Mouse (Mus musculus) right cerebral cortex, adult 18-20 months (tissue): ENCODE measurements at regions not wholly inside any gene's neighbourhood (a gene's known extent, or its start where the extent isn't known, plus 50 kb on each side); places are given as distances from the start of the nearest gene placed in this dataset.

Experiments used
- DNase-seq: peaks from one replicate; pipeline ENCODE4 v3.0.0; 2022; ENCODE audit warnings: mixed read lengths

DNA sequence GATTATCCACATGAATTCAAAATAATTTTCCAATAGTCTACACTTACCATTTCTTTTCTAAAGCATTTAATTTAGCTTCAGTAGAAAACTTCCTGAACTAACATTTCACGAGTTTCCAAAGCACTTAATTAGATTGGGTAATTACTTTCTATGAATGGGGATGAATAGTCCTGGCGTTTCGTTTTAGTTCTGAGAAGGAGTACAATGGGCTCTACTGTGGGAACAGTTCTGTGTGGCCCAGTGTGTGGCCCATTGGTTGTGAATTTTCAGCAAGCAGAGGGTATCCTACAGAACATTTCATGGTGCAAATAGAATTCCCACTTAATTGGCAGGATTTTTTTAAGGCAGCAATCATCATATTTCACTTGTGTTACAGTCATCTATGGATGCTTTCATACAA lies 95.5 kb downstream of the 1700017N19Rik start:
- DNase-seq, result no peak

DNA sequence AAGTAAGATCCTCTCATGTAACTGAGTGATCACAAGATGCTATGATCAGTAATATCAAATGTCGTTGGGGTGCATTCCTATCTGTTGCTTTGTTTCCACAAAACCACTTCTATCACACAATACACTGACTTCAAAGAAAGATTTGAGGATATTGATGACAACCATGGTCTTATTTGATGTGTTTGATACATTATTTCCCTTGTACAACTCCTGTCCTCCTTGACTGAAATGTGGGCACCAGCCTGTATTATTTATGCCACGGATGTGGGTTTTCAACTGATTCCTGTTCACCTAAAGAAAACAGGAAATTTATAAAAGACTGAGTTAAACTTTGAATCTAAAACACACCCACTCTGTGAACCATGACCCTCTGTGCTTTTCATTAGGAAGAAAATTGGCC lies 105.7 kb downstream of the 1700017N19Rik start:
- no peak for DNase-seq

DNA sequence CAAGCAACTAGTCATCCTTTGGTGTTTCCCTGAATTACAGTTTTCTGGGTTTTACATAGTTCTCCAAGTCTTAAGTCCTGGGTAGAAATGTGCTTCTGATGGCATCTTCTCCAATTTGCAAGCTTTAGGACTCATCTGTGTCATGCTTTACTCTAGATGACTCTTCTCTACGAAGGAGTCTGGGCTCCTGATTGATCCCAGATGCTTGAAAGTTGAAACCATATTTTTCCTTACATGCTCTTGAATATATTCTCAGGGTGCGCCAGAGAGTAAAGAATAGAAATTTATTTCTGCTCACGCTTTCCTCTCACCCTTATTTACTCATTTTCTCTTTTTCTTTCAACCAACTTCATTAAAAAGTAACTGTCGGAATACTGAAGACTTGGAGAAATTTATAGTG lies 108.9 kb downstream of the 1700017N19Rik start:
- no peak for DNase-seq

DNA sequence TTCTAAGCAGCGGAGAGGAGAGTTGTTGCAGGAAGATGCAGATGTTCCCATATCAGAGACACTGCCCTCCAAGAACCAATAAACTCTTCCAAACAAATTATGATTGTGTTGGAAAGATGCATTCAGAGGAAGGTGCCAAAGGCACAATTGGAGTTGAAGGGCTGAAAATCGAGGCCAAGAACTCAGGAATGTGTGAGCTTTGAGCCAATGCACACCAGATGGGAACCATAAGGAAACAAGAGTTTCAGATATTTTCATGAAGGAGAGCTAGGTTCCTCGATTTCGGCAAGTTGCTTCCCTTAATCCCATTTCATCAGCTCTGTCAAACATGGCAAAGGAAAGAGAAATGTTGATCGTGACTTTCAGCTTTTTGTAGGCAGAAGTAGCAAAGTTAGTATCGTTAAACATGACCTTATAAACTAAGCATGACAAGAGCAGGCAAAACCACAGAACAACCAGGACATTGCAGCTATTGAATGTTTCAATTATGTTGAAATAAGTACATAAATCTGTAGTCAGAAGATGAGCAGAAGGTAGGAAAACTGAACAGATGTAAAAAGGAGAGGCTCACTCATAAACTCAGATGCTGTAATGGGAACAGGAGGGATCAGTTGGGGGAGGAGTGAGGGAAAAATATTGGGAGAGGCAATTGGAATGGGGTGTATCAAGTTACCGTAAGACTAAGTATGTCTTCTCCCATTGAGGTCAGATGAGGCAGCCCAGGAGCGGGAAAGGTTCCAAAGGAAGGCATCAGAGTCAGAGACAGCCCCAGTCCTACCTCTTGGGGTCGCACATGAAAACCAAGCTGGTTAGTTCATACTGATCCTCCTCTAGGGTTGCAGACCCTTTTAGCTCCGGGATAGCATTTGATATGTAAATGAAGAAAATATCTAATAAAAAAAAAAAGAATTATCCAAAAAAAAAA lies 110.3 kb downstream of the 1700017N19Rik start:
- no peak for DNase-seq

DNA sequence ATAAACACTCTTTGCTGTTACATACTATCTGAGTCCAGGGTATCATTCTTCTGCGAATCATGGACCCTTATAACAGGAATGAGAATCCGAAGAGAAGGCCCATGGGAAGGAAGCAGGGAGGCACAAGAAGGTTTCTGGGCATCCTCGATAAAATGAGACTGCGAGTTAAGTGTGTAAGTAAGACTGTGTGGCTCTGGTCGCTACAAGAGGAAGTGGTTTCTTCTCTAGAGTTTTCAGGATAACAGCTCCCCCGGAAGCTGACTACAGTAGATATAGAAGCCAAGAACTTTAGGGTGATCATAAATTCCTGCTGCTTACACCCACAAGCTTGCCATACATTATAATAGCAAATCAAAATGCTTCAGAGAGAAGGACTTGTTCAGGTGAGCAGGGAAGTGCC lies 111.7 kb downstream of the 1700017N19Rik start:
- no peak for DNase-seq

DNA sequence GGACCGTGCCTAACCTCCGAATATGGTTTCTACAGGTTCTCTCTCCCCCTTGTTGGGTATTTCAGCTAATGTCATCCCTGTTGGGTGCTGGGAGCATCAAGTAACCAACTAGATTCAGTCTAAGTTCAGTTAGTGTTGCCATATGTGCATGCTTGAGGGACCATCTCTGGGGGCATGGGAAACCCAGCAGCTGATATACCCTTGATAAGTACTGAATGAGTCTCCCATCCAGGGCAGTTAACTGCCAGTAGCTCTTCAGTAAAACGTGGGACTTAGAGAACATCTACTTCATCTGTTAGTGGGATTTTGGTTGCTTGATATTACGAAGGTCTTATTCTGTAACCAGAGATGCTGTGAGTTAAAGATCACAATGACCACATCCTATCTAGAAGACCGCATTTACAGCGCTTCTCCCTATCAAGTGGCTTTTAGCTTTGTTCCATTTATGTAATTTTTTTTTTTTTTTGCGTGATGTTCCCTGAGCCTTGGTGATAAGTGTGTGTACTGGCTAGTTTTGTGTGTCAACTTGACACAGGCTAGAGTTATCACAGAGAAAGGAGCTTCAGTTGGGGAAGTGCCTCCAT lies 125.9 kb downstream of the 1700017N19Rik start:
- DNase-seq, result no peak

DNA sequence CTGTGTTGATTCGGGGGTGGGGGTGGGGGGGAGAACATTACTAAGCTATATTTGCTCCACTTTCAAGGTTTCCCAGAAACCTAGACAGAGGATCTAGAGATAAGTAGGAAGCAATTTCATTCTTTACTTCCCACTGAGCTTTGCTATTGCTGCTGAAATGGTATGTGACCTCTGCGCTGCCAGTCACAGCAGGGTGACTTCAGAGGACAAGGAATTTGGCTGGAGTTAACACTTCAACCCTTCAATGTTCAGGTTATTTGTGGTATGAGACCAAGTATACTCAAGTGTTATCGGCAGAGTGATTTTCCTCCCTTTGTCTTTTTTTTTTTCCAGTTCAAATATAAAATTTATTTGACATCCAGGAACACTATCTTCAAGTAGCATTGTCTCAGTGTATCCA lies 128.3 kb downstream of the 1700017N19Rik start:
- DNase-seq, result no peak

DNA sequence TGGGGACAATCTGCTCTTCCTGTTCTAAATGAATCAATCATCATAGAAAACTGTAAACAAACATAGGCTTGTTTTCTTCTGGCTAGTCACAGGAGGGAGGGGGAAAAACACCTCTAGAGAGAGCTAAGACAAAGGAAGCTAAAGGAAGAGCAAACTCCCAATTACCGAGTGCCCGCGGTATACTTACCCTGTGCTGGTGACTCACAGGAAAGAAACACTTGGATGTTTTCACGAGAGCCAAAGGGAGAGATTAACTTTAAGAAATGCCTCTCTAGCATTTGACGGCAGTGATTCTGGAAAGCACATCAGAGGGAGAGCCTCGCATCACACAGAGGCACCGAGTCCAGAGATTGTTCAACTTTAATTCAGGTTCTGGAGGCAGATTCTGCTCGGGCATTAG lies 151.0 kb downstream of the 1700017N19Rik start:
- DNase-seq, result peak; percentile 3

DNA sequence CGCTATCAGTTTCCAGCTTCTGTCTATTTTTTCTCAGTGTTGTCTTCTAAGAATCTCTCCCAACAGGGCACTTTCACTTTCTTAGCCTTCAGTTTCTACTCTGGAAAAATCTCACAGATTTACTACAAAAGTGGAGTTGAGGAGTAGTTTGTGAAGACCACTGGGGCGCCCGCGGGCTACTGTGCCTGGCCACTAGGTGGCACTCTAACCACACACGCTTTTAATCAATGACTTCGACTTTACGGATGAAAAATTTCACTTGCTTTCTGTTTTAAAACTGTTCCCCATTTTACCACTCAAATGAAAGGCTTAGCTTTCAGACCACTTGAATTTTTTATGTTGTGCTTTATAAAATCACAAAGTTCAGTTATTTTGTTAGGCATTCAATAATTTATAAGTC lies 151.8 kb downstream of the 1700017N19Rik start:
- DNase-seq, result peak; percentile 53

DNA sequence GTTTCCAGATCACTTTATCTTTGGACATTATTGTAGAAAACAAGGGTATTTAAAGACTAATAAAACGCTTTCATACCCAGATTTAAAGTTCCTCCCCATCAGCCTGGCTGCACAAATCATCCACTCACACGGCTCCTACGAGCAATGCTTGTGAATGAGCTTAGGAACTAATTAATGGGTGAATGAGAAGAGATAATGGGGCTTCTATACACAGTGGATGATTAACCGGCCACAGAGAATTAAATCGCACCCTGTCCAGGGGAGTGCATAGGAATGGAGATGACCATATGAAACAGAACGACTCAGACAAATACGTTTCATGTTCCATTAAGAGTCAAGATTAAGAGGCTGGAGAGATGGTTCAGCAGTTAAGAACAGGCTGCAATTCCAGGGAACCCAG lies 155.9 kb downstream of the 1700017N19Rik start:
- no peak for DNase-seq

DNA sequence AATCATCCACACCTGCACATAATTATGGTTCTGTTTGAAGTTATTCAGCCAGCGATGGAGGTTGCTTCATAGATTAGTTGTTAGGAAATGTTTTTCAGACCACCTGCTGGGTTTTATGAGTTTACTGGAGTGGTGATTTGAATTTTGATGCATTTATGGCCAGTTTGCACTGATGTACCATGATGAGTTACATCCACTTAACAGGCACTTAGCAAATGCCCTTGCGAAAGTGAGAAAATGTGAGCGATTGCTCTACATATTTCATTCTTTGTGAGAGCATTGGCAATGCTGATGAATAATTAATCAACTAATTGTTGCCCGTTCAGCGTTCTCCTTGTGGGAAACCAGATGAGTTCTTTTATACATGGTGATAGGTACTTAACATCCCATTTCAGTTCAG lies 164.7 kb downstream of the 1700017N19Rik start:
- DNase-seq, result no peak

DNA sequence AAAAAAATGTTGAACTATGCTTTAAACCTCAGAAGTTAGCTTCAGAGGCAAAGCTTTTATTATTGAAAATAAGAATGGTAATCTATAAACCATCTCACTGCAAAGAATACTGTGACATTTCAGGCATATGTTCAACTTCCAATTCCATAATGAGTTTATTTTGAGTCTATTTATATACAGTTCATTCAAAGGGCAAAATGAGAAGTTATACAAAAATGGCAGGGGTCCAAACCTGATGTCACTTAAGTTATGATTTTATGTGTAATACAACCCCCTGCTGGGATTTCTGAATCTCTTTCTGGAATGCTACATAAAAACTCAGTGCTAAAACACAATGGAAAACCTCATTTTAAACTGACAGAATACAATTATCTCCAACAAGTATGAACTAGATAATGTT lies 184.0 kb downstream of the 1700017N19Rik start:
- DNase-seq, result no peak

DNA sequence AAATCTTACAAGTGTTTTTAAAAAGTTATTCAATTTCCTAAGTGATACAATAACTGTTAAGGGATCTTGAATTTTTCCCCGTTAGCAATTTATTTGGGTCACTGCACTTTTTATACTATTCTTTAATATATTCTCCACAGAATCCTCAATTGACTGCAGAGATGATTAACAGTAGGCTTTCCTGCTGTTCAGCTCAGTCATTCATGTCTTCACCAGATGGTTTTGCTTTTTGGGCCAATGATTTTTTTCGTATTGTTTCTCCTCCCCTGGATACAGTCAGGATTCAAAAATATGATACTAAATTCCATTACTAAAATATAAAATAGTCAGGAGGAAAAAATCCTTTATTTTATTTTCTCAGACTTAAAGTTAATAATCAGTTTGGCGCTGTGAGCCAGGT lies 201.9 kb downstream of the 1700017N19Rik start:
- DNase-seq, result no peak

DNA sequence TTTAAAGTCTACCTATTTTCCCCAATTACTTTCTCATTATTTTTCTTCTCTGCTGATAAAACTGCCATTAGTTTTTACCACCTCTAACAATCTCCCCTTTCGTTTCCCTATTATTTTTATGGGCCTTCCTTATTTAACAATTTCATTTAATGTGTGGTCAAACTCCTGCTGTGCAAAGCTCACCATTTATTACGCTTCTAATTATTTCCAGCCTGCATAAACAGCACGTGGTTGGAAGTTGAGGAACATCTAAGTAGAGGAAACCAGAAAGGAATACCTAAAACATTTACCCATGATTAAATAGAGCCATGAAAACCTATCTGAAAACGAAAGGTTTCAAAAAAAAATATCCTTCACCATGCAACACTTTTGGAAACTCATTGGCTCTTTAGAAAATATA lies 202.3 kb downstream of the 1700017N19Rik start:
- DNase-seq, result no peak

DNA sequence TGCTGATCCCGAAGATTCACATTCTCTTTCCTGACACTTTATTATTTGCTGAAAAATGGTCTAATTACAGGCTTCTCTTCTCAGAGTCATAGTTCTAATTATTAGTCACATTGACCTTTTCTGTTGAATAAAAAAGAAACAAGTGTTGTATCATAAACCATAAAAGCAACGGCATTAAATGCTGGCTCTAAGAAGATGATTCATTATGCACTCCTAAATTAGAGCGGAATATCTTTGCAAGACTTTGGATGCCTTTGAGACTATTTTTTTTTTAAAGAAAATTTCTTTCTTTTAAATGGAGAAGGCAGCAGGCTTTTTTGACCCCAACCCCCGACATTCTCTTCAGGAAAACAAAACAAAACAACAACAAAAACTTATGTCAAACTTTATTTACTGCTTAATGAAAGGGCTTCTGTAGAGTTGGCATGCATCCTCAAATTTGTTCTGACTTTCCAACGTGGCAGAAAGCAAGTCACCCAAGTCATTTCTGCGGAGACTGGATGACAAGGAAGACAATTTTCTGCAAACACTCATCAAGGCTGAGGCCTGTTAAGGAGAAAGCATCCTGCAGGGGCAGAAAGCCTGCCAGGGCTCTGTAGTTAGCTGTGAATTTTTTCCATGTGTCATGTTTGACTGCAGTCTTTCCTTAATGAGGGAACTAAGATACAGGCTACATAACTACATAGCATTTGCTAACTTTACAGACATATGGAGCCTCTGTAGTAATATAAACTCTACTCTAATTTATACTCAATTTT lies 205.1 kb downstream of the 1700017N19Rik start:
- DNase-seq, result no peak

DNA sequence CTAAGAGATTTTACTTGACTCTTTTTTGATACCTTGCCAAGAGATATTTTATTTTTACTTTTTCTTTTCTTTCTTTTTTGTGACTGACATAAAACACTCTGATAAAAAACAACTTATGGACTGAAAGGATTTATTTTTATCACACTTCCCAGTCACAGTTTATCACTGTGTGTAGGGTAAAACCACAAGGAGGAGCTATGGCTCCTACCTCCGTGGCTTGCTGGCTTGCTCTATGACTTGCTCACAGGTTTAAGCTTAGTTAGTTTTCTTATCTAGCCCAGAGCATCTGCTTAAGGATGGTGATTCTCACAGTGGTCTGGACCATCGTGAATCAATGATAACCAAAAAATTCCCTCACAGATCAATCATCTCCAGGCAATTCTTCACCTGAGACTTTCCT lies 221.4 kb downstream of the 1700017N19Rik start:
- no peak for DNase-seq

DNA sequence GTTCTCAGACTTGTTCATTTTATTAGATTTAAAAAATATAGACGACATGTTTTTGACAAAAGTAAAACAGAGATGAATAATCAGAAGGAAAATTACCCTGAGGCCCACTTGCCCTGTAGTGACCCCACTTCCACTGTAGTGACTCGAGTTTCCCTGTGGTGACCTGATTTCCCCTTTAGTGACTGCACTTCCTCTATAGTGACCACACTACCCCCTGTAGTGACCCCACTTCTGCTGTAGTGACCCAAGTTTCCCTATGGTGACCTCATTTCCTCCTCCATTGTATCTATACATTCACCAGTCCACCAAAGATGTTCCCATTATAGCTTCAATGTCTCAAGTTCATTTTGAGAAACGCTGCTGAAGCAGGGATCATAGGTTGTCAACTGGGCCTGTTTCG lies 244.5 kb downstream of the 1700017N19Rik start:
- DNase-seq, result no peak

DNA sequence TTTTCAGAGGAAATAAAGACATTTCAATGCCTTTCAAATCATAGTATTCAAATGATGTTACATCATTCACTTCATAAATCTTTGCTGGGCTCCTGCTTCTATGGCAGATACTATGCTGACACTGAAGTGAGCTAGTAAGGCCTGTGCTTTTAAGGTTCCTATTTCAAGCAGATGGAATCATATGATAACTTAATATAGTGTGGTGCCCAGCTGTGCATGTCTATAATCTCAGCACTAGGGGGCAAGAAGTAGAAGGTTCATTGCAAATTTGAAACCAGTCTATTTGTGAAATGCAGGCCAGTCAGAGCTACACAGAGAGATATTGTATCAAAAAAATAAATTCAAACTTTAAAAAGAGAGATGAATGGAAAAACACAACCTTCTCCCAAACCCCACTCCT lies 262.9 kb downstream of the 1700017N19Rik start:
- DNase-seq, result no peak

DNA sequence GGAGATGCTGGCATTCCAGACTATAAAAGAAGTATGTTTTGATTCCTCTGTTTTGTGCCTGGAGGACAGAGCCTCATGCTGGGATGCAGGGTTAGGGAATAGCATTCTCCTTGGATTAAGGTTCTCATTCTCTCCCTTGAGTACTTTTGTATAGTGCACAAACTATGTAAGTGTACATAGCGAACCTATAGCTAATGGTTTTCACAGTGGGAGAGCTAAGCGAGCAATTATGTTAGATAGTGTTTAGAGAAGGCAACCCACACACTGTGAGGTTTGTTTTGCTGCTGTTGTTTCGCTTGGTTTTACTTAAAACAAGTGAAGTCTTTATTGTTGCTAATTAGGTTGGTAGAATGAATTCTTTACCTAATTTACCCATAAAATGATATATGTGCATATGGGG lies 266.2 kb downstream of the 1700017N19Rik start:
- DNase-seq, result no peak

DNA sequence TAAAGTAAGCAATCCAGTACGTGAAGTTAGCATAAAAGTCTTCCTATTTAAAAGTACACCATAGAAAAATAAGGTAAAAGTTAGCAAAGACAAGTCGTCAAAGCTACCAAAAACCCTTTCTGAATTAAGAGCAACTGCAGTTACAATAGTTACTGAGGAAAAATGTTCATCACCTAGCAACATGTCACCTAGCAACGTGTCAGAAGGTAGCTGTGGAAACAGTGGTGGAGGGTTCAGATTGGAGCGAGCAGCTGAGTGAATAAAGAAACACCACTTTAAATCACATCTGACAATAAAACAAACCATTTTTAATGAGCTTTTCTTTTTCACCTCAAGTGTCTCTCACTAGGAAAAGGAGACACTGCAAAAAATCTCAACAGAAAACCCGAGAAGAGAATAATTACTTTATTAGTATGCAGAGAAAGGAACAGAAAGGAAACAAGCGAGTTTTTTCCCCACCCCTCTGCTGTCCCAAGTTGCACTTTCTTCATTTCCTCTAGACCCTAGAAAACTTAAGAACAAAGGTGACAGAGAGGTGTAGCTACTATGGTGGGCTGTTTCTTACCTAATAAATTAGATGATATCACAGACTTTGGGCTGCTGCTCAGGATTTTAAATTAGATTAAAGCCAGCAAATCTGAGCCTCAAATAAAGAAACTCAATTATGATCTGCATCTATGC lies 275.4 kb downstream of the 1700017N19Rik start:
- DNase-seq, result peak; percentile 30

DNA sequence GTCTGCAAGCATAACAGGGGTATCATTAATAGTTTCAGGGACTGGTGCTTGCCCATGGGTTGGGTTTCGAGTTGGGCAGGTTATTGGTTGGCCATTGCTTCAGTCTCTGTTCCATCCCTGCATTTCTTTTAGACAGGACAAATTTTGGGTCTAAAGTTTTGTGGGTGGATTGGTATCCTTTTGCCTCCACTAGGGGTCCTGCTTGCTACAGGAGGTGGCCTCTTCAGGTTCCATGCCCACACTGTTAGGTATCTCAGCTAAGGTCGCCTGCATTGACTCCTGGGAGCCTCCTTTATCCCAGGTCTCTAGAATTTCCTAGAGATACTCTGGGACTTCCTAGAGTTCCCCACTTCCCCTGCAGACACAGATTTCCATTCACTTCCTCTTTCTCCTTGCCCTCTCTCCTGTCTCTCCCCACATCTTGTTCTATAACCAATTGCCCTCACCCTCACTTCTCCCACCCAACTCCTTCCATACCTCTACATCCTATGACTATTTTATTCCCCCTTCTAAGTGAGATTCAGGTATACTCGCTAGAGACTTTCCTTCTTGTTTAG lies 278.2 kb downstream of the 1700017N19Rik start:
- DNase-seq, result no peak

DNA sequence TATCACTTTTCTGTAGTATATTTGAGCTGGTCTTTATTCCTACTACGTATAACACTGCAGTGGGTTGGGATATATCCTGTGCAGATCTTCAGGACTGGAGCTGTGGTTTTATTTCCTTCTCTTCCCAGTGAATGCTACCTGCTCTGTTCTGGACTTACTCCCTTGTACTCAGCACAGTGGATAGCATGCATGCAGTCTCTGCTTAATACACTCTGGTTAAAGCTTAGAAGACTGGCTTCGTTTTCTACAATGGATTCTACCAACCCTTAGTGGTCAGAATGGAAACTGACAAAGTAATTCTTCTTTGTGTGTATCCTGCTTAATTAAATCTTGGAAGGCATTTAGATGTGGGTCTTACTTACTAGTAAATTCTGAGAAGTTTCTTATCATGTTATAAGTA lies 292.3 kb downstream of the 1700017N19Rik start:
- DNase-seq, result no peak

DNA sequence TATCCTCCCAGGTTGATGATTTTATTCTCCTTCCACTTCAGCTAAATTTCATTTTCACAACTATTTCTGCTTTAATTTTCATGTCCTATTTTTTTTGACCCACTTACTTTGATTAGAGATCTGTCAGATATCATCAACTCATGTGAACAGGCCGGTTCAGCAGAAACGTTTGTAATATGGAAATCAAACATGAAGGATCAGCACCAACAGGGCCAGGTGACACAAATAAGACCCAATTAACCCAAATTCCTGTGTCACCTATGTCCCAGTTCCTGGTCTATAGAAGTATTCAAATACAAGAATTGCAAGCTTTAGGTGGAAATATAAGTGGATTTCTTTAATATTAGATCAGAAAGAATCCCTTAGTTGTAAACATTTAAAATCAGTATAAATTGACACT lies 332.7 kb downstream of the 1700017N19Rik start:
- DNase-seq, result no peak
